Mouse (Mus musculus): ENCODE measurements around the gene Bmp7.

Gene Bmp7

DNA sequence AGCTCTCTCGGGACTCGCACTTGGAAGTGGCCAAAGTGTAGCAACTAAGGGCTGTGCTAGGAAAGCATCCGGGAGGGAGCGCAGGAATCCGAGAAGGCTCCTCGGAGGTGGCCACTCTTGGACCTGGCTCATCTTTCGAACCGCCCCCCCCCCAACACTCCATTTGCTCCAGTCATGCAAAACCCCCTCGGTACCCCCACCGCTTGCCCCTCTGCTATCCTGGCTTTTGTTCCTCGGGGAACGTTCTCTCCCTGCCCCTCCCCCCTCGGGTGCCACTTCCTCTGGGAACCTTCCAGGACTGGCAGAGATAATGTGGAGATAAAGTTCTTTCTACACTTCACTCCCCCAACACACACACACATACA is 660 bp upstream of the Bmp7 start:
- no peak for DNase-seq (ENCODE audit: low spot score in 2 of 2)

DNA sequence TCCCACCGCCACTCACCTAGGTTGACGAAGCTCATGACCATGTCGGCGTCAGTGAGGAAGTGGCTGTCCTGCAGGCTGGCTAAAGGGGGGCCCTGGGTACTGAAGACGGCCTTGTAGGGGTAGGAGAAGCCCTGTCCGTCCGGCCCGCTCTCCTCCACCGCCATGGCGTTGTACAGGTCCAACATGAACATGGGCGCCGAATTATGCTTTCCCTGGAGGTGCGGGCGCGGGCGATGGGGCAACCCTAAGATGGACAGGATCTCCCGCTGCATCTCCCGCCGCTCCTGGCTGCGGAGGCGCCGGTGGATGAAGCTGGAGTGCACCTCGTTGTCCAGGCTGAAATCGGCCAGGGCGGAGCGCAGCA is 500 bp downstream of the Bmp7 start:
- no peak for DNase-seq (ENCODE audit: low spot score in 2 of 2)

DNA sequence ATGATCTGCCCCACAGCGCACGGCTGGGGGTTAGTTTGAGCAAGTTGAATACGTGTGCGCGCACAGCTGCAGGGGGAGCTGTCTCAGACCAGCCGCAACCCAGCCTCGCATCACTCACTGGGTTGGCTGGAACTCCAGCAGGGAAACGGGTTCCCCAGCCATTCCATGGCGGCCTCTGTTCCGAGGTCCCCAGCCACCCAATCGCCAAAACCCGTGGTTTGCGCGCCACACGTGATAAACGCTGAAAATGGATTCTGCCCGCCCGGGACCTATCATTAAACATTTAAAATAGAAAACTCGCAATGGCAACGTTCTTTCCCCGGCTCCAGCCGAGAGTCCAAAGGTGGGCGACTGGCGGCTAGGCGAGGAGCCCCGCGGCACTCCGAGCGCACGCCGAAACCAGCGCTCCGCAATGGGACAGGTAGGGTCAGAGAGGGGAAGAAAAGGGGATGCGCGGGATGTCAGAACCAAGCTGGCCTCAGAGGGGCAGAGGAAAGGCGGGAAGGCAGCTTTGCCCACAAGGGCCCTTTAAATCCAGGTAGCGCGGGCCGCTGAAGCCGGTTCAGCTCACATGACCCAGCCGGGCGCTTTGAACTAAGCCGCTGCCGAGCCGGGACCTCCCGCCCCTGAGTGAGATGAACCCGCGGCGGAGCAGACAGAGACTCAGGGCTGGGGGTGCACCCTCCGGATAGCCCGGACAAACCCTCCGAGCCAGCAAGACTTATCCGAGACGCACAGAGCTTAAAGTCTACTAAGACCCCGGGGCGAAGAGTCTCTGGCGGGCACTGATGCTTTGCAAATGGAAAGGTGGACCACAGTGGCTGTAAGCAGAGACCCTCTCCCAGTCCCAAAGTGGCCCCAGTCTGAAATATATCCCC is 1.1 kb downstream of the Bmp7 start:
- peak; percentile 35 to 63 for DNase-seq (ENCODE audit: low spot score in 2 of 2)

DNA sequence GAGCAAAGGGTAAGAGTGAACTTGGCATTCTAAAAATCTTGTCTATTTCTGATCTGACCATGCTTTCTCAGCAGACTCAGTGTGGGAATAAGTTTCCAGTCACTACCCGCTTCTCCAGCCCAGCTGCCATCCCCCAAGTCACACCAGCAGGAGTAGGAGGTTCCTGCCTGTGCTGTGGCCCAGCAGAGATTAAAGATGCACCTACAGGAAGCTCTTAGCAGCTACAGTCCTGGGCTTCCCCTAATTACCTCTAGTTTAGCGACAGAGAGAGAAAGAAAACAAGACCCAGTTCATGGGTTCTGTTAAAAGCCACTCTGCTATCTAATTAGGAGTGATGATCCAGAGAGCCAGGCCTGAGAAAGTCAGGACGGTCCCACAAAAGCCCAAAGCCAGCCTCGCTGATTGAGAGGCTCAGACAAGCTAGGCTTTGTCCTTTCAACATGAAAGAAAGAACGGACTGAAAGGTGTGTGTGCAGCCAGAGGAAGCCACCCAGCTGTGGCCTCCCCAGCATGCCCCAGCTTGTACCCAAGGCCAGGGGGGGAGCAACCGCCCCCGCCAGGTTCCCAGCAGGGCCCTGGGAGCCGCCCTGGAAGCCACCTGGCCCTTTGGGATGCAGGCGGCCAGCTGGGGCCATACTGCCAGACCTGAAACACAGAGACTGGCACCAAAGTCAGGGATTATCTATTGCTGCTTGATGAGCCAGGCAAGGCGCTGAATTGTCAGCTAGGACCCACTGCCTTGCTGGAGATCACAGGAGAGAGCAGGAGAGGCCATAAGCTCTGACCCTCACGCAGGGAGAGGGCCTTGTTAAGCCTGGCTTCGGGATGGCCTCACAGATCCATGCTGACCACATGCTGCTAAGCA is 2.6 kb downstream of the Bmp7 start:
- DNase-seq (ENCODE audit: low spot score in 2 of 2): peak; percentile 42 to 57

DNA sequence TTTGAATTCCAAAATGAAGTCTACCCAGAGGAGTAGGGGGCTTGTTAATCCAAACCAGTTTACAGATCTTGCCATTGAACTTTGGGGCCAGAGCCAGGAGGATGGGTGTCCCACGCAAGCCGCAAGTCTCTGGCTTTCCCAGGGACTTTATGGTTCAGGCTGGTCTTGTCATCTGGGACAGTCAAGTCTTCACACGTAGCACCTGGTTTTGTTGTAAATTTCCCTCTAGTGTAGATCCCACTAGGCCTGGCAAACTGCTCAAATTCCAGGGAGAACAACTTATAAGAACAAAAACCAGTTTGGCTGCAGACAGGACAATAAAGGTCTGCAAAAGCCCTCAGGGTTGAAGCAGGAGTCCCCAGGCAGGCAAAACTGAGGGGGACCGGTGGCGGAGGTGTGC is 3.3 kb downstream of the Bmp7 start:
- DNase-seq (ENCODE audit: low spot score in 2 of 2): no peak

DNA sequence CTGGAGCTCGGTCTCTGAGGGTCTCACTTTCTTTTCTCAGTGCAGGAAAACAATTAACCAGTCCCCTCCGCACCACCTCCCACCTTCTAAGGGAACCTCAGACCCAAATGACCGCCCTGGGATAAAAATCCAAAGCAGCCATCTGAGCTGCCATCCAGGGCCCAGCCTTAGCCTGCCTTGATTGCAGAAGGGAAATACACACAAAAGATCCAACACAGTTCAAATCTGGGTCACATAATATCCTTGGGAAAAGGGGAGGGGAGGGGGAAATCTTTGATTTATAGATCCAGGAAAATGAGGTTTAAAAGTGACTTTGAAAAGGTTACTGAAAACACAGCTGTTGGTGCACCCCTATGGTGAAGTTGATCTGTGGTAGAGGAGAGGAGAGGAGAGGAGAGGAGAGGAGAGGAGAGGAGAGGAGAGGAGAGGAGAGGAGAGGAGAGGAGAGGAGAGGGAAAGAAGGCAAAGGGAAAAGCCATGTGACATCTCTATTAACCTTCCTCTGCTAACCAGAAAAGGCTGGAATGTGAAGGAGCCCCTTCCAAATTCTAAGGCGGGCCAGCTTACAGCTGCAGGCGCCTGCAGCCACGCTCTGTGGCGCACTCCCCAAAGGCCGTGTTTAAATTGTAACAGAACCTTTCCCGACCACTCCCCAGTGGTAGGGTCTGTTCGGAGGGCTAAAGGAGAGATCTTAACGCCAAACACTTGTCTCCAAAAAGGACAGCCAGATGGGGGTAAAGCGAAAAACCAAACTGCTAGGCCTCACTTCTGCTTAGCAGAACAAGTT is 4.2 kb downstream of the Bmp7 start:
- DNase-seq (ENCODE audit: low spot score in 2 of 2): no peak

DNA sequence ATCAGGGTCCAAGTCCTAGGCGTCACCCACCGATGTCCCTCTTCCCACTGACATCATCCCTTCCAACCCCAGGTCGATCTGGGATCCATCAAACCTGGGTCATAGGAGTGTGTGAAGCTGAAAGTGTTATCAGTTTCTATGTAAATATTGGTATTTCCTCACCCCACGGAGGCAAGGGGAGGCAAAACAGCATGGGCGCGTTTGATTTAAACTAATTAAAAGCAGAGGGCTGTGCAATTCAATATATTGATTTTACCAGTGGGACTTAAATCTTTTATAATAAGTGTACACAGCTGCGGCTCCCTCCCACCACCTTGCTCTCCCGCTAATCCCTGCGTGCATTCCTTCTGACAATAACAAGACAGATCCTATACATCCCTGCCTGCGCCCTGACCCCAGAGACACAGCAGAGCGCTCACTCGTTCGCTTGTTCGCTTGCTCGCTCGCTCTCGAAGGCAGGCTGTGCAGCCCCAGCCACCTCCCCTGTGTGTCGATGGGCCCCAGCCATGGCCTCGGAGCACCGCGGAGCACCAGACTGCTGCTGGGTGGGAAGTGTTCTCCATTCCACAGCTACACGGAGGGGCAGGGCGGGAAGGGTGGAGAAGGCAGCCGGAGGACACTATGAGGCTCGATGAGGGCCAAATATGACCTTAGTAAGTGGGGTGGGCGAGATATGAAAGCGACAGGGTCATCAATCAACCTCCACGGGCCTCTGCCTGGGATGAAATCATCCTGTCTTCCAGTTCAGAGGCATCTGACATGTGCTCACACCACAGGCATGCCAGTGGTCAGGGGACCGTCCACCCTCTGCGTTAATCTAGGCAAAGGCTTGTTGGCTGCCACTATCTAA is 5.0 kb downstream of the Bmp7 start:
- no peak for DNase-seq (ENCODE audit: low spot score in 2 of 2)

DNA sequence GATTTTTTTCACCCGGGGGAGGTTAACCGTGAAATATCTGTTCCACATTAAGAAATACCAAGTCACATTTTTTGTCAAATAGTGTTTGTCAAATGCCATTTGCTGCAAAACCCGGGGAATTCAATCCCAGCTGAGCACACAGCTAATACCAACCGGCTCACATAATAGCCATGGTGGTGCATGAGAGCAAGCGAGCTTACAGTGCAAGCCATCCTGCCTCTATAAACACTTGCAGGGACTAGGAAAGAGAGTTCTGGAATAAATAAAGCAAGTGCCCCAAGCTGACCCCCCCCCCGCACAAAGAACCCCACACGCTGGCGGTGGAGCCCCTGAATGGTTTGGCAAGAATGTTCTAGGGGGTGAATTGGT is 5.7 kb downstream of the Bmp7 start:
- DNase-seq (ENCODE audit: low spot score in 2 of 2): no peak

DNA sequence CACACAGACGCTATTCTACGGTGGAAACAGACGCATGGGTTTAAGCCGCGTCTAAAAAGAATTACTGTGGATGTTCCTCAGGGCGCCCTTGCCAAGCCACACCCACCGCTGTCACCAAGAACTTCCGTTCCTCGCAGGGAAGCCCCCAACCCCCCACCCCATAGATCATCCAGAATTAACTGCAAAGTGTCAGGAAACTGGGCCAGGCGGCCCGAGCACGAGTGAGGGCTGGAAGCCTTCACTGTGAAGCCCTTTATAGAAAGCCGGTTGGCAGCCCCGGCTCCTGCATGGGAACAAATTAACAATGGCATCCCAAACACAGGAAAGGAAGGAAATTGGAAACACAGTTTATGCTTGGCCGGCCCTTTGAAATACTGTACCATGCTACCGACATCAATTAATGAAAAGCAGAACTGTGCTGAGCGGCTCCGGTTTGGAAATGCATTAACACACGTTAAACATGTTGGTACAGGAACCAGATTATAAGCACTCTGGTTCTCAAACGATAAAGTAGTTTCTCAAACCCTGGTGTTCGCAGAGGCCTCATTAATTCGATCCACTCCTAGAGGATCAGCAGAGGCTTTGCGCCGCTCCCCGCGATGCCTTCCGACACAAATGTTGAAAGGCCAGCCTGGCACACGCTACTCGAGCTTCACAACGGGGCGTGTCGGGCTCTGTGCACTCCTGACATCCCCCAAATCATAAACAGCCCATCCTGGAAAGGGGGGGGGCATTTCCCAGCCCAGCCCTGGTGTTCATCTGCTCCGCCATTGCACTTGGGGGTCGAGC is 6.3 kb downstream of the Bmp7 start:
- no peak for DNase-seq (ENCODE audit: low spot score in 2 of 2)

DNA sequence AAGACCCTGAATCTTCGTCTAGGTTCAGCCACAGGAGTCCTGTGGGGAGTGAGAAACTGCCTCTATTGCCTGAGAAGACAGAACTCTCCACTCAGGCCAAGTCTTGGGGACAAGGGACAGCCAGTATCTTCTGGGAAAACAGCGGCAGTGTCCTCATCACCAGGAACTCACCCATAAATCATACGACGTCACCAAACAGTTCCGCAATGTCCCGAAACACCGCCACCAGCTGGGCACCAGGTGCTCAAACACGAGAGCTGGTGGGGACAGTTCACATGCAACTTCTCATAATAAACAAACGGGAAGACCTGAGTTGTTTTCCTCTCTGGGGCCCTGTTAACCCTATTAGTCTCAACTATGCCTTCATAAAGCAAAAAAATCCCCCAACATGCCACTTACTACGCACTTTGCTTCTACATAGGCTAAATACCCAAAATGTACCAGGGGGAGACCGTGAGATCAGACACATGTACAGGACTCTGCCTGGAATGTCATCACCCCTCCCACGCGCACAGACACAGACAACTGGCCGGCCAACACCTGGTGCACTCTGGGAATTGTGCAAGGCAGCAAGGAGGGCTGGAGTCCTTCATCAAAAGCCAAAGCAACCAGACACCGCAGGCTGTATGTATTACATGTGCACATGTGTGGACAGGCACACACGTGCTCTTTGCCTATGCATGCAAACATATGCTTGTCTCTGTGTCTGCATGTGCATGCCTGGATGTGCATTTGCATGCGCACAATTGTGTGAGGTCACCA is 8.8 kb downstream of the Bmp7 start:
- no peak for DNase-seq (ENCODE audit: low spot score in 2 of 2)

DNA sequence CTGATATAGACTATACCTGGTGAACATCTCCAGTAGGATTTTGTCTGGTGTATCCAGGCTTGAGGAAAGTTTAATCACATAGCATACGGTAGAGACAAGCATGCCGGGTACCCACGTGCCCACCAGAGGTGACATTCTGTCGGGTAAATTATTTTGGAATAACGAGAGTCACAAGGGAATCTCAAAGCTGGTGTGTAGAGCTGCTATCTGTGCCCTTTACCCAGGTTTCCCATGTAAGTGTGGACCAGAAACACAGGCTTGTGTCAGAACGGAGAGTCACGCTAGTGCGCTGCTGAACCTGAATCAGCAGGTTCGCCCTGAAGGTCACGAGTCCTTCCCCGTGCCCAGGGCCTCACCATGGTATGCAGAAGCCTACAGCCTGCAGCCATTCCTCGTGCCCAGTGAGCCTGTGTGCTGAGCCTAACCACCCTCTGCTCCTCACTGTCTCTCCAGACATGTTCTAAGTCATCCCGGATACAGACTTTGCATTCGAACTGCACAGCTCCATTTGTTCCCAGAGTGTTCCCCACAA is 10.2 kb downstream of the Bmp7 start:
- peak in 1 of 2 experiments; percentile 54 for DNase-seq (ENCODE audit: low spot score in 2 of 2)

DNA sequence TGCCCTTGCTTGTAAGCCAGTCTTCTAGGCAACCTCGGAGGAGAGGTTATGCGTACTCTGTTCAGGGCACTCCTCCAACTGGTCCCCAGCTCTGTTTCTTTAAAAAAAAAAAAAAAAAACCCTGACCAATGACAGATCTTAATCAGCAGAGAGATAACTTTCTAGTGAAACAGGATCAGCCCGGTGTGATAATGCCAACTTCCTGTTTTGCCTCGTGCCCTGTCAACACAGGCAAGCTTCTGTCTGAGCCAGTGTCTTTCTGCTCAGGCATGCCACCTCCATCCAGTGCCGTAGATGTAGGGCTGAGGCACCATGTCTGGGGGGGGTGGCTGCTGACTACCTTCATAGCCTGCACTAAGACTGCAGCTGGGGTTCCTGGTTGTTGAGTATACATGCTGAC is 12.5 kb downstream of the Bmp7 start:
- DNase-seq (ENCODE audit: low spot score in 2 of 2): peak; percentile 51 to 66

DNA sequence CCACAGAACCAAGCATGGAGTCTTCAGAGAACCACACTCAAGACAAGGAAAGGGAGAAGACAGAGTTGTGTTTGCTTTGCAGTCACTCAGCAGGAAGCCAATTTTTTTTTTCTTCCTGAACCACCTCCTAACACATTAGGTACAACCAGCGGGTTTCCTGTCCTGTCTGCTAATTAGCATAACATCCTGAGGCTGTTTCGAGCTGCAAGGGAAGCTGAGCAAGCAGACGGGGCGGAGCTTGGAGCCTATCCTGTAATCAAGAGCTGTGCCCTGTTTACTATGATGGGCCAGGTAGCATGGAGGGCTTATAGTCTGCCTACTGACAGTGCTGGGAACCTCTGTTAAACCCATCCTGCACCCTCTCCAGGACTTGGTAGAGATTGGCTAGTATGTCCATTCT is 13.8 kb downstream of the Bmp7 start:
- DNase-seq (ENCODE audit: low spot score in 2 of 2): no peak

DNA sequence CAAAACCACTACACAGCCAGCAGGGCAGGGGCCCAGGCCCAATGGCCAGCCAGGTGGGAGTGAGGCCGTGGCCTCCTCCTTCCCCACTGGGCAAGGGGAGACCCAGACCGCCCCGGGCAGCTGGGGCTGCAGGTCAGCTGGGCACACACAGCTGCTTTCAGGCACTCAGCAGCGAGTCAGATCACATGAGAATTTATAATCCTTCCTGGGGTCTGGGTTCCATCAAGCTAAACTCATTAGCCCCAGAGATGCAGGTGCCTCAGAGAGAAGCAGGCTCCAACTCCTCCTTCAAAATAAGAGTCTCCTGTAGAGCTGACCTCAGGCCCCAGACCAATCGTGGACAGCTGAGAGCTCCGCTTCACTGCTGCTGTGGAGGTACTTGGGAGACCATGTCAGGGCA is 15.2 kb downstream of the Bmp7 start:
- no peak for DNase-seq (ENCODE audit: low spot score in 2 of 2)

DNA sequence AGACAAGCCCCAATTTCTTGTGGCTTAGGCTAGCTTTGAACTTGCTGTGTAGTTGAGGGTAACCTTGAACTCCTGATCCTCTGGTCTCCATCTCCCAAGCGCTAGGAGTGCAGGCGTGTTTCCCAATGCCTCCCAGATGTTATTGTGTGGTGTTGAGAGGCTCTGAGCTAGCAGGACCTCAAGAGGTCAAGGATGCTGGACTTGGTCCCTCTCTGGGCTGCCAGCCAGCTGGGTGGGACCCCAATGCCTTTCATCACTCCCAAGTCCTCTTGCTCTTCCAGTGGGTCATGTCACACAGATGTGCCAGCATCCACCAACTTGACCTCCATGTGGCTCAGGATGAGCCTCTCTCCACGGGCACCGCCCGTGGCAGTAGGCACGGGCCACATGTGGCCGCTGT is 16.9 kb downstream of the Bmp7 start:
- no peak for DNase-seq (ENCODE audit: low spot score in 2 of 2)

DNA sequence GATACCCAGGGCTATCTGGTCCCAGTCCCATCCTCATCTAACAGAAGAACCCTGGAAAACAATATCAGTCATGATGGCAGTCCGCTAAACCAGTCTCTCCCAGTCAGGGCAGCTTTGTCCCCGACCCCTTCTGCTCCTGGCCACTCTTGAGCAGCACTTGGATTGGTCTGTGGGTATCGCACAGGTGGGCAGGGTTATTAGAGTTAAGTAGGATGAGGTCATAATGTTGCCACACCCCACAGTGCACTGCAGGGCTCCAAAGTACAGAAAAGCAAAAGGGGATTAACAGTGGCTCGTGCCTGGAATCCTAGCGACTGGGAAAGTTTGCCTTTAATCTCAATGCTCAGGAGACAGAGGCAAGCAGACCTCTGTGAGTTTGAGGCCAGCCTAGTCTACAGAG is 17.5 kb downstream of the Bmp7 start:
- no peak for DNase-seq (ENCODE audit: low spot score in 2 of 2)

DNA sequence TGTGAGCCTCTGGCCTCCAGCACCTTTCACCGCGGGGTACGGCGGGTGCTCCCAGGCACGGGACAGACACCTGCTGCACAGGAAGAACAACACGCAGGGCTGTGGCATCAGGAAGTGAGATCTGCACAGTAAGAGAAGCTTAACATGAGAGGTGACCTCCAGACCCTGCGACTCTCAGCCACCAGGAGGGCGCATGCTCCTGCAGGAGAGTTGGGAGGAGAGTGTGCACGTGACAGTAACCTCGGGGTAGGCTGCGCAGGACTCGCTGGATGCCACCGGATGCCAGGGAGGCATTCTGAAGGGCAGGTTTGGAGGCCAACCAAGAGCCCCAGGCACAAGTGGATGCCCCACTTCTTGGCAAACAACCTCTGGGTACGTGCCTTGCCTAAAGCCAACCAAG is 26.1 kb downstream of the Bmp7 start:
- DNase-seq (ENCODE audit: low spot score in 2 of 2): no peak

DNA sequence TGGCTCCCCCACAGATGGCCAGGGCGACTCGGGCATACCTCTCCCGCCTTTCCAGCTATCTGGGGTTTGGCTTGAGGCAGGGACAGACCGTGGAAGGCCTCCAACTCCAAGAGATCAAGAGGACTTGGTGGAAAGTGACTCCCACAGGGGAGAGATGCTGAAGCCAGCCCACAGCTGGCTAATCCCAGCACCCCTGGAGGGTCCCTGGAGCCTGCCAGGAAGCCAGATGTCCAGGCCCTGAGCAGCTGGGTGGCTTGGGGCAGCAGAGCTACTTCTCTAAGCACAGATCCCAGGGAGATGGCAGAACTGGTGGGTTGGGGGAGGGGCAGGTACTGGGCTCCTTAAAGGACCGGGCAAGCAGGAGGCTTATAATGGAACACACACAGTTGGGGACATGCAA is 28.4 kb downstream of the Bmp7 start:
- no peak for DNase-seq (ENCODE audit: low spot score in 2 of 2)

DNA sequence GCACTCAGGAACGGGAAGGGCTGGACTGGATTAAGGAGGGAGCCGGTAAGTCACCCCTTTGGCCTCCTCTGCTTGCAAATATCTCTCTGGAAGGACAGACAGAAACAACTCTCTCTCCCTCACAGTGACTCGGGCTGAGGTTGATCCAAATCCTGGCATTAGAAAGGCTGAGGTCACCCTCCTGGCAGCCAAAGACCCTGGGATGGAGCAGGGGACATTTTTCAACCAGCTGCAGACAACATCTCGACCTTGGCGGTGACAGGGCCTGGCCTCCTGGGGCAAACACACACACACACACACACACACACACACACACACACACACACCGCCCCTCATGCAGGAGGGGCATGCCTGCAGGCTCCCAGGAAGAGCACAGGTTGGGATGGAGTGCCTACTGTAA is 29.0 kb downstream of the Bmp7 start:
- no peak for DNase-seq (ENCODE audit: low spot score in 2 of 2)

DNA sequence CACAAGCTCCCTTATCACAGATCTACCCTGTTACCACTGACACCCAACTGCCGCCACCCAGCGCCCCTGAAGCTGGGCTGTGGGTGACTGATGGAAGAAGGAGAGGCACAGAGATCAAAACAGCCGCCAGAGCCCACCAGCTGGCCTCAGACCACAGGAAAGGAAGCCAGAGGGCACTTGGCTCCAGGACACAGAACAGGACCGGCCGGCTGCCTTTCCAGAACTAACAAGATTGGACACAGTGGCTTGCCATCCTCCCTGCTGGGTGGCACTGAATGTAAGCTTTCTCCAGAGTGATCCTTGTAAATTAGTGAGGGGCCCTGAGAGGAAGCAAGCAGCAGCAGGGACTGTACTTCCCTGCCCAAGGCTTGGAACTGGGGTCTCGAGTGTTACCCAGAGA is 30.7 kb downstream of the Bmp7 start:
- DNase-seq (ENCODE audit: low spot score in 2 of 2): no peak
